Mouse (Mus musculus): ENCODE data around the gene Spast.

Gene Spast

GRCm38 (mm10) chr17:74424401-74425005, 85.7 kb downstream of the Spast start:
- DNase-seq (ENCODE audit: low read depth, low spot score): no peak

- no peak for DNase-seq (ENCODE audit: low read depth, low spot score)
Observed at GRCm38 (mm10) chr17:74430074-74430473, 91.3 kb downstream of the Spast start.

- no peak for DNase-seq (ENCODE audit: low read depth, low spot score)
Observed at GRCm38 (mm10) chr17:74431481-74431880, 92.7 kb downstream of the Spast start.

- DNase-seq (ENCODE audit: low read depth, low spot score): no peak
Observed at GRCm38 (mm10) chr17:74432631-74433030, 93.8 kb downstream of the Spast start.

- no peak for DNase-seq (ENCODE audit: low read depth, low spot score)
Observed at GRCm38 (mm10) chr17:74437762-74438161, 99.0 kb downstream of the Spast start.

- no peak for DNase-seq (ENCODE audit: low read depth, low spot score)
Observed at GRCm38 (mm10) chr17:74440486-74440885, 101.7 kb downstream of the Spast start.

Data from forelimb bud, embryonic 11.5 days (tissue).